Mouse (Mus musculus) spleen, adult 2 months (tissue): ENCODE results near the gene Ptprm.

Experiments used
- CTCF ChIP-seq: fragments of 200-500 bp; IDR thresholded peaks from 2 replicates; pipeline ENCODE4 v1.5.1; 2011; ENCODE audit warnings: mild to moderate bottlenecking, inconsistent platforms; ENCODE audit not compliant: insufficient read depth, insufficient read length, insufficient replicate concordance; ENCODE audit errors: extremely low read depth
- POLR2A ChIP-seq: fragments of 200-500 bp; IDR thresholded peaks from 2 replicates; pipeline ENCODE4 v1.6.1; 2011; ENCODE audit warnings: low read depth, low read length, inconsistent platforms

DNA sequence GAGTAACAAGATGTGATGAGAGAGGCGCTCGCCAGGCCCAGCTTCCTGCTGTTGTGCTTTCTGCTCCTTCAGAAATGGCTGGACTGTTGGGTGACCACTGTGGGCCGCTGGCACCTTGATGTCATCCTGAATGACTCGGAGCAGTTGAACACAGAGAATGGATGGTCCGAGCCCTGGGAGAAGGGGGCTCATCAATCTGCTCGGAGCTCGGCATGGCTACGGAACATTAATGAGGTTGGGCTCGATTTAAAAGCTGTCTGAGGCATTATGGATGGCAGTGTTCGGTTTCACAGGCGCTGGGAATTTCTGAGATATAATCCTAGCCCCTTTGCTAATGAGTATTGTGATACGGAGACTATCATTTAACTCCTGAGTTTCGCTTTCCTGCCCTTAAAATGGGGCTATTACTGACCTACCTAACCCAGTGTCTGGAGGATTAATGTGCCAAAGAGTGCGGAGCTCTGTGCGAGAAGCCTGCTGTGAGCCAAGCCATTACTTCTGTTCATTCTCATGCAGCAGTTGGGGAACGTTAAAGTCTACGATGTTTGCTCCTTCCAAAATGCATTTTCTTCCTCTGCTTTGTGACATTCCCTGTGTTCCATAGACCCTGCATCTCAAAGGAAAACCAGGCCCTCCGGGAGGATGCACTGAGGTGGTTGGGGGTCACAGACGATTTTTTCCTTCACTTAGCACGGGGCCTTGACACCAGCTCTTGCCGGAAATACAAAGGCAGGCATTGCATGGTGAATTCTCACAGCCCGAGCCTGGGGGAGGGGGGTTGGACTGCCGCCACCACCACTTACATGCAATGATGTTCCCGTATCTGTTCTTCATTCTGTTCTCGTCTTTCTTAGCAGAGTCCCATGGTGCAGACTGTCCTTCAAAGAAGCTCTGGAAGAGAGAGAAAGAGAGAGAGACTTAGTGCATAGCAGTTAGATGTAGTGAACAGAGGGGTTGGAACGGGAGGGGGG is 592.6 kb downstream of the Ptprm start:
- TF ChIP-seq CTCF (no peak), POLR2A (no peak)
